Mouse (Mus musculus) embryonic facial prominence, embryonic 13.5 days (tissue): ENCODE data around the gene Cpvl. TPM values are rescaled to one million over a fixed set of nuclear protein-coding genes. Genes with fewer than 3 reads are reported as not detected.

Experiments used
- ATAC-seq: fragments of 200-750 bp; cut with Nextera tagmentation; 2 replicates; pipeline ENCODE4 v1.8.0; 2017; ENCODE audit warnings: low read depth; ENCODE audit not compliant: insufficient number of reproducible peaks, insufficient read depth, low FRiP score, low TSS enrichment
- H3K27ac ChIP-seq: fragments of 300-500 bp; sonication (generic); 2 replicates; pipeline ENCODE4 v1.5.1; 2015; ENCODE audit warnings: moderate library complexity, mild to moderate bottlenecking, inconsistent platforms
- H3K27me3 ChIP-seq: fragments of 300-500 bp; sonication (generic); 2 replicates; pipeline ENCODE4 v1.6.1; 2015; ENCODE audit warnings: mild to moderate bottlenecking, inconsistent platforms
- H3K36me3 ChIP-seq: fragments of 300-500 bp; sonication (generic); 2 replicates; pipeline ENCODE4 v1.6.1; 2015; ENCODE audit warnings: mild to moderate bottlenecking, inconsistent platforms
- H3K4me1 ChIP-seq: fragments of 300-500 bp; sonication (generic); 2 replicates; pipeline ENCODE4 v1.6.1; 2015; ENCODE audit warnings: inconsistent platforms
- H3K4me2 ChIP-seq: fragments of 300-500 bp; sonication (generic); 2 replicates; pipeline ENCODE4 v1.6.1; 2015; ENCODE audit warnings: moderate library complexity, mild to moderate bottlenecking, inconsistent platforms
- H3K4me3 ChIP-seq: fragments of 300-500 bp; sonication (generic); 2 replicates; pipeline ENCODE4 v1.5.1; 2015; ENCODE audit warnings: mild to moderate bottlenecking, inconsistent platforms
- H3K9ac ChIP-seq: fragments of 300-500 bp; sonication (generic); 2 replicates; pipeline ENCODE4 v1.6.1; 2015; ENCODE audit warnings: mild to moderate bottlenecking, inconsistent platforms
- H3K9me3 ChIP-seq: fragments of 300-500 bp; sonication (generic); 2 replicates; pipeline ENCODE4 v1.6.1; 2016; ENCODE audit warnings: inconsistent platforms
- WGBS: fragments of 180-500 bp; shearing (Covaris S2); methylation state at CpG from one replicate; pipeline ENCODE4 v1.1.7; 2015; ENCODE audit warnings: mixed read lengths; 5-methylcytosine and 5-hydroxymethylcytosine counted together
- polyA plus RNA-seq: library from polyadenylated mRNA; unstranded; fragments of >200 nt; fragmentation: Nextera tagmentation; extraction: Ambion mirVana; gene quantifications from 2 replicates; pipeline ENCODE4 v1.2.1, GENCODE M21; 2015

Gene Cpvl
- polyA plus RNA-seq, 1 experiment from 2014 or later, result 0.22 TPM

DNA sequence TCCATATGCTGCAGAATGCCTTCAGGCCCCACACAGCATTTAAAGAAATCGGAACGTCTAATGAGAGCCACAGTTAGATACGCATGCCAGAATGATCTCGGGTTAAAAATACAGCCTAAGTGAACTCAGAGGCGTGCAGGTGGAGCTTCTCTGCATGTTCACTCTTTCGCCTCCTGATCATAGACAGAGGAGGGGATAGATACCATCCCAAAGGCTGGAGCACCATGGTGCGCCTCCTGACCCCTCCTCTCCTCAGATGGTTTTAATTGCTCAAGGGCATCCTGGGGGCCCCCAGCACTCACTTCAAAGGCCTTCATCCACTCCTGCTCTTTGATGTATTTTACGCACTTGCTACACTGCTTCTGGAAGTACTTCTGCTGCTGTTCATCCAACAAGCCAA, 46.9 kb downstream of the Cpvl start:
- H3K27ac ChIP-seq, result no peak overlapping the region
- H3K9ac ChIP-seq, result no peak overlapping the region
- WGBS, result 20% methylated on average over 8 of the region's 8 CpGs
- no peaks in the 10 kb centered on the region for H3K9me3 ChIP-seq
- H3K27me3 ChIP-seq, result no peaks in the 10 kb centered on the region
- H3K36me3 ChIP-seq, result no peaks in the 10 kb centered on the region
- H3K4me2 ChIP-seq, result no peak overlapping the region
- H3K4me3 ChIP-seq, result no peak overlapping the region
- H3K4me1 ChIP-seq, result peaks cover 18% of the 10 kb centered on the region
- no peak for ATAC-seq

DNA sequence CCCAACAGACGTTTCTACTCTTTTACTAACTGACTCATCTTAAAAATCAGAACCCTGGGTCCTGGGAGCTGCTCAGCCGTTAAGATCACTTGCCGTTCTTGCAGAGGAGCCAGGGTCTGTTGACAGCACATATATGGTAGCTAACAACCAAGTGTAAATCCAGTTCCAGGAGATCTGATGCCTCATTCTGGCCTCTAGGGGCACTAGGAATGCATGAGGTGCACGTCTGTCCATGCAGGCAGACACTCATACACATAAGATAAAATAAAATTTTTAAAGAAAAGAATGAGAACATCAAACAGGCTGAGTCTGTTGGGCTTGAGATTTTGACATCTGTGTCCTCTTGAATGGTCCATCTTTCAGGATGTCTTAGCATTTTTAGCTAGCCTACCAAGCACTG, 48.6 kb downstream of the Cpvl start:
- WGBS, result 63% methylated on average over 4 of the region's 4 CpGs

DNA sequence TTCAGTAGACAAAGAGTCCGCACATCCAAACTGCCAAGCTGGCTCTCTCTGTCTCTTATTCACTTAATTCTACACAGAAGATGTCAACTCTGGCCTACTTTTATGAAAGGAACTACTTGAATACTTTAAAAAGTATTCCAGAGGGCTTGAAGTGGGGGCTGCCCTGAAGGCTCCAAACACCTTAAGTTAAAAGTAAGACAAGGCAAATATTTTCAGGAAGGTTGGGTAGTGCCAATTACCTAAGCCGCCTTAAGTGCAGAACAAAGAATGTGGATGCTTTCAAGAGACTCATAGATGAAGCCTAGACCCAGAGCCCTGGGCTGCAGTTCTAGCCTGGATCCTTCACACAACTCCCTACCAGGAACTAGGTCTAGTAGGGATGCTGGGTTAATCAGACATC, 52.3 kb downstream of the Cpvl start:
- Histone ChIP-seq H3K27me3 (no peaks in the 10 kb centered on the region), H3K36me3 (no peaks in the 10 kb centered on the region), H3K4me2 (no peak overlapping the region), H3K9ac (no peak overlapping the region), H3K27ac (no peak overlapping the region), H3K9me3 (no peaks in the 10 kb centered on the region), H3K4me3 (no peak overlapping the region), H3K4me1 (peaks cover 9% of the 10 kb centered on the region)
- WGBS, result 89% methylated on average over 2 of the region's 2 CpGs
- no peak for ATAC-seq

More for the DNA sequence above, 48.6 kb downstream of the Cpvl start:
- H3K4me3 ChIP-seq, result no peak overlapping the region
- H3K36me3 ChIP-seq, result no peaks in the 10 kb centered on the region
- no peak overlapping the region for H3K9ac ChIP-seq
- no peaks in the 10 kb centered on the region for H3K27me3 ChIP-seq
- ATAC-seq, result no peak
- H3K4me2 ChIP-seq, result no peak overlapping the region
- no peaks in the 10 kb centered on the region for H3K9me3 ChIP-seq
- H3K4me1 ChIP-seq, result peaks cover 18% of the 10 kb centered on the region
- H3K27ac ChIP-seq, result no peak overlapping the region

DNA sequence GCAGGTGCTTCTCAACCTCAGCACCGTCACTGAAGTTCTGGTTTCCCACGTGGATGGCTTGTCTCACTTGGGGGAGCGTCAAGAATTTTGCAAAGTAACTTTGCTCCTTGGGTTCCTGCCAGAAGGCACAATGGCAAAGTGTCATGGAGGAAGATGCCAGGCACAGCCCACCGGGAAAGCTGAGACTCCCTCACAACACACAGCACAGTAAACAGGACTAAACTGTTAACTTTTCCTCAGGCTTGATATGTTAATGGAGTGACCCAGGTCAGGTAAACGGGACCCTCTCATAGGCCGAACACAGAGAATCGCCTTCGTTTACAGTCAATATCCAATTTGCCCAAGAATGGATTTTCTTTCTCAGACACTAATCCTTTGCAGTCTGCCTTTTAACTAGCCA, 53.3 kb downstream of the Cpvl start:
- H3K9ac ChIP-seq, result no peak overlapping the region
- no peak for ATAC-seq
- 54% methylated on average over 8 of the region's 8 CpGs for WGBS
- H3K9me3 ChIP-seq, result no peaks in the 10 kb centered on the region
- H3K4me2 ChIP-seq, result no peak overlapping the region
- H3K4me1 ChIP-seq, result peaks cover 1% of the 10 kb centered on the region; the same call in 1 of the 2 replicates
- no peak overlapping the region for H3K4me3 ChIP-seq
- H3K27ac ChIP-seq, result no peak overlapping the region
- H3K27me3 ChIP-seq, result no peaks in the 10 kb centered on the region
- H3K36me3 ChIP-seq, result no peaks in the 10 kb centered on the region

DNA sequence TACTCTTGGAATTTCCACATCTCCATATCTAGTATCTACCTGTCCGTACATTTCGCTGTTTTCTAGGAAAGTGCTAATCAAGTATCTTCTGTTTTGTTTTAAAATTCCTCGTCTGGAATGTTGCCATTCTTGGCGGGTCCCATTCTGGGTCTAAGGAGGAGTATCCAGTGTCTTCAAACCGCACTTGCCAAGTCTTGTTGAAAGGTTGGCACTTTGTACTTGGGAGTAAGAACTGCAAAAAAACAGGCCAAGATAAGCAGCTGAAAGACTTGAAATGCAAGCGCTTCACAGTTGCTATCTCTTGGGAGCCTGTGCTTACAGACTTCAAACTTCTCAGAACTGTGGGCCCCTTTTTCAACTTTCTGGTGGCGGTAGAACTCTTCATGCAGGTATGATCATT, 58.4 kb downstream of the Cpvl start:
- no peak for ATAC-seq
- H3K9ac ChIP-seq, result no peak overlapping the region
- no peak overlapping the region for H3K27ac ChIP-seq
- H3K4me2 ChIP-seq, result no peak overlapping the region
- H3K4me1 ChIP-seq, result peaks cover 3% of the 10 kb centered on the region; the same call in 1 of the 2 replicates
- H3K4me3 ChIP-seq, result no peak overlapping the region
- H3K27me3 ChIP-seq, result no peaks in the 10 kb centered on the region
- no peaks in the 10 kb centered on the region for H3K36me3 ChIP-seq
- 70% methylated on average over 7 of the region's 7 CpGs for WGBS
- H3K9me3 ChIP-seq, result no peaks in the 10 kb centered on the region

DNA sequence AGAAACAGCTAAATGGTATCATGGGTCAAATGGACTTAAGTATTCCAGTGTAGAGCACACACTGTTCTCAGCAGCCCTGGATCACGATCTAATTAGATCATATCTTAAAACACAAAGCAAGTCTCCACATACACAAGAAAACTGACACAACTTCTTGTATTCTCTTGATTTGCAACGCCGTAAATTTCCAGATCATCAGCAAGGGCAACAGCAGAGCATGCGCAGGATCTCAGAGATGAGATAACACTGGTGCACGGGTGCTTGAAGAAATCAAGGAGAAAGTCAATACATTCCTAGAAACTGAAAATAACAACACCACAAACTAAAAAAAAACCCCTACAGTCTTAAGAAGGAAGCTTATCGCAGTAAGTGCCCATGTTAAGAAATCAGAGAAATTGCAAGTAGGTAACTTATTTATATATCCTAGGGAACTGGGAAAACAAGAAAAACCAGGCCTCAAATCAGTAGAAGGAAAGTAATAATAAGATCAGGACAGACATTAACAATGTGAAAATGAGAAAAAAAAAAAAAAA, 61.4 kb downstream of the Cpvl start:
- Histone ChIP-seq H3K36me3 (no peaks in the 10 kb centered on the region), H3K4me2 (no peak overlapping the region)
- 87% methylated on average over 6 of the region's 6 CpGs for WGBS

DNA sequence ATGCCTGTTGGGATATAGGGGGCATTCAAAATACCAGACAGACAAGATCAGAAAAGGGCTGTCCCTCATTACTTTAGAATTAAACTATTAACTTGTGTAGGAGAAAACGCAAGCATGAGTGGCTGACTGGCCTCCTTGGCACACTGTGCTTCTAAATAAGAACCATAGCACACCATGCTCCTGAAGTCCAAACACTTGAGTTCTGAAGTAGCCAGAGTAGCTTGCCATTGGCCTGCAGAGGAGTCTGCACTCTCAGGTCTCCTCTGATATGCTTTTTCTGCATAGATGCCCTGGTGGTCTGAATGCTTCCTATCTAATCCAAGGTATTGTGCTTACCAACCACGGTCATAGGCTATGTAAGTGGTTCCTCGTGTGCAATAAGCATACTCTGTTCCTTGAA, 63.1 kb downstream of the Cpvl start:
- Histone ChIP-seq H3K4me3 (no peak overlapping the region), H3K9me3 (no peaks in the 10 kb centered on the region), H3K4me1 (peaks cover 7% of the 10 kb centered on the region), H3K27ac (no peak overlapping the region), H3K36me3 (no peaks in the 10 kb centered on the region), H3K4me2 (no peak overlapping the region), H3K9ac (no peak overlapping the region), H3K27me3 (no peaks in the 10 kb centered on the region)
- no peak for ATAC-seq
- 76% methylated on average over 3 of the region's 3 CpGs for WGBS

More for the DNA sequence above, 61.4 kb downstream of the Cpvl start:
- no peak overlapping the region for H3K27ac ChIP-seq
- peaks cover 7% of the 10 kb centered on the region for H3K4me1 ChIP-seq
- no peak for ATAC-seq
- H3K9me3 ChIP-seq, result no peaks in the 10 kb centered on the region
- H3K9ac ChIP-seq, result no peak overlapping the region
- H3K4me3 ChIP-seq, result no peak overlapping the region
- no peaks in the 10 kb centered on the region for H3K27me3 ChIP-seq

DNA sequence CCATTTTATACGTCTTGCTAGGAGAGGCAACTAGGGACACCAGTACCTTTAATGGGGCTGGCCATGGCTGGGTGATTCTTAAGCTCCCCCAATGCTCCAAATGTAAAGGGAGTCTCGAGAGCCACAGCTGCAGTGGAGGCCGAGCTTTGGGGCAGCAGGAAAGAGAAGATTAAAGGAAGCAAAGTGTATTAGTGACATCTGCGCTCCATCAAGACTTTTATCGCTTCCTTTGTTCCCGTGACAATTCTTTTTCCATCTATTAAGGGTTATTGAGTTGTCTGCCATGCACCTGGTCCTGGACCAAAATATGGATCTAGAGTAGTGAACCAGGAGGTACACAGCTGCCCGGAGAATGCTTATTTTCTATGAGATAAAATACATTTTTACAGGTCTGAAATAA, 65.3 kb downstream of the Cpvl start:
- ATAC-seq, result no peak
- H3K4me2 ChIP-seq, result no peak overlapping the region
- no peaks in the 10 kb centered on the region for H3K9me3 ChIP-seq
- peaks cover 6% of the 10 kb centered on the region; the same call in 1 of the 2 replicates for H3K4me1 ChIP-seq
- no peaks in the 10 kb centered on the region for H3K36me3 ChIP-seq
- no peak overlapping the region for H3K4me3 ChIP-seq
- H3K9ac ChIP-seq, result no peak overlapping the region
- 24% methylated on average over 7 of the region's 7 CpGs for WGBS
- no peak overlapping the region for H3K27ac ChIP-seq
- H3K27me3 ChIP-seq, result no peaks in the 10 kb centered on the region

DNA sequence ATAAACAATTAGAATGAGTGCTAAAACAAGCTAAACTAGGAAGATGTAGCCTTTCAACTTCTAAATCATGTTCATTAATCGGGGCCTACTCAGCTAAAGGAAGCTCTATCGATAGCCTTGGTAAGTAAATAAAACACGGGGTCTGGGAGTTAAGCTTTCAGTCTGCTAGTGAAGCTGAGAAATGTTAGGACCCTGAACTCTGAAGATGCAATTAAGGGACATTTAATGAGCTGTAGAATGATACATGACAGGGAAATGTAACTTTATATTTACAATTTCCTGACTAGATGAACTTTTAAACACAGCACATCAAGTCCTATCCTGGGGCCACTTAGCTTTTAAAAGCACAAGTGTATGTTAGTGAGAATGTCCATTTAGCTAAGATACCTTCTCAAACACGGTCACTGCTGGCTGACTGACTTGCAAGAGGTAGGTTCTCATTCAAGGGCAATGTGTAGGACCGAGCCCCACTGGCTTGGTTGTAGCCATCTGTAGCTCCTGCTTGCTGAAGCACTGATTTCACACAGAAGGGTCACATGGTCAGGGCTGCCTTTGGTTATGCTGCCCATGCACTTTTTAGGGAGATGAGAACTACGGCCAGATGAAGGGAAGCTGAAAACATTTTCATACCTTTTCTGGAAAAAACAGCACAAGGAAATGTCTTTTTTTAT, 66.2 kb downstream of the Cpvl start:
- H3K9me3 ChIP-seq, result no peaks in the 10 kb centered on the region
- H3K27ac ChIP-seq, result no peak overlapping the region
- H3K4me1 ChIP-seq, result peaks cover 12% of the 10 kb centered on the region; the same call in 1 of the 2 replicates
- H3K4me2 ChIP-seq, result no peak overlapping the region
- H3K36me3 ChIP-seq, result no peaks in the 10 kb centered on the region
- no peak overlapping the region for H3K4me3 ChIP-seq
- ATAC-seq, result no peak
- 65% methylated on average over 6 of the region's 6 CpGs for WGBS
- H3K27me3 ChIP-seq, result no peaks in the 10 kb centered on the region
- H3K9ac ChIP-seq, result no peak overlapping the region

DNA sequence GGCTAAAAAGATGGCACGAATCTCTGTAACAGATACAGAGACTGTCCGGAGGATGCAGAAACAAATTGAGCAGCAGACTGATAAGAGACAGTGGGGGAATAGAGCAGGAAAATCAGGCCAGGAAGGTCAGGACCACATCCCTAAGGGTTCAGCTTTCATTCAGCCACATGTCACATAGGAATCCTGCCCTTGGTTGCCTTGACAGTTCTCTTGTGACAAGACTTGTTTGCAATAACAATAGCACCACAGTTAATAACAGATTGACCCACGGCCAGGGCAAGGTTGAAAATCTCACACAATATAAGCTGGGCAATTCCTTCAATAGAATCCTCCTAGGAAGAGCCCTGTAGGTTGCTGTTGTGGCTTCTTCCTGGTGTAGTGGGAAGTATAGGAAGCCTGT, 68.5 kb downstream of the Cpvl start:
- WGBS, result 34% methylated on average over 3 of the region's 3 CpGs
- H3K4me1 ChIP-seq, result peaks cover 20% of the 10 kb centered on the region
- ATAC-seq, result no peak

DNA sequence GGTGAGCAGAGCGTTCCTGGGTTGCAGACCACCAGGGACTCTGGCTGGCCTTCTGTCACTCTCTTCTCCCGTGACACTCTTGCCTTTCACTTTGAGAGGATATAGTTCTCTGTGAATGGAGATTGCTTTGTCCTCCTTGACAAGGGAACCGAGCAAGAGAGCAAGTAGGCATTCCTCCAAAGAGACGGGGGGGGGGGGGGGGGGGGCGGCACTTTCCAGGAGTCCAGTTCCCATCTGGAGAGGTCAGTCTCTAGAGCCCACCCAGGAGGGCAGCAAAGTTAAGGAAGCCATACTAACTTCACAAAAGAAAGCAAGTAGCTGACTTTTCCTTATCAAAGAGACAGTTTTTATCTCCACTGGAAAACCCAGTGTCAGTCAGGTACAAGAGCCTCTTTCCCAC, 69.0 kb downstream of the Cpvl start:
- no peak for ATAC-seq
- peaks cover 25% of the 10 kb centered on the region for H3K4me1 ChIP-seq
- WGBS, result 43% methylated on average over 4 of the region's 5 CpGs

More for the DNA sequence above, 68.5 kb downstream of the Cpvl start:
- no peak overlapping the region for H3K27ac ChIP-seq
- no peaks in the 10 kb centered on the region for H3K9me3 ChIP-seq
- no peak overlapping the region for H3K9ac ChIP-seq
- H3K4me2 ChIP-seq, result no peak overlapping the region
- no peaks in the 10 kb centered on the region for H3K36me3 ChIP-seq
- no peaks in the 10 kb centered on the region for H3K27me3 ChIP-seq
- no peak overlapping the region for H3K4me3 ChIP-seq

DNA sequence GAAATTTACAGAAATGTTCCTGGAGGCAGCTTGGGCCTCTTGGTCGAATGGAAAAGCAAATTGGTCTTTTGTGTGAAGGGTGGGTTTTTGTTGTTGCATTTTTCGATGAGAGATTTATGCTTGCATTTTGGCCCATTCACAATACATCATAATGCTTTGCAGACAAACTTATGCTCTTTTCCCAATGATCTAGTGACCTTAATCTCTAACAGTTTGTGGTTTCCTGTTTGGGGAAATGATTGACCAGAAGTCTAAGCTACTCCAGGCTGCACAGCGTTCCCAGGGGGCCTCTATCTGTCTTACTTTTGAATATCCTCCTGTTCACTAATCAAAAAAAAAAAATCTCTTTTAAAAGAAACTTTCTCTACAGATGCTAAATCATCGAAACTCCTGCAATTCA, 71.6 kb downstream of the Cpvl start:
- H3K9ac ChIP-seq, result no peak overlapping the region
- H3K36me3 ChIP-seq, result no peaks in the 10 kb centered on the region
- no peak overlapping the region for H3K27ac ChIP-seq
- no peak overlapping the region for H3K4me3 ChIP-seq
- no peaks in the 10 kb centered on the region for H3K27me3 ChIP-seq
- no peaks in the 10 kb centered on the region for H3K9me3 ChIP-seq
- no peak for ATAC-seq
- peaks cover 24% of the 10 kb centered on the region; the same call in 1 of the 2 replicates for H3K4me1 ChIP-seq
- WGBS, result 44% methylated on average over 4 of the region's 4 CpGs
- no peak overlapping the region for H3K4me2 ChIP-seq

More for the DNA sequence above, 69.0 kb downstream of the Cpvl start:
- Histone ChIP-seq H3K36me3 (no peaks in the 10 kb centered on the region), H3K4me2 (no peak overlapping the region), H3K27ac (no peak overlapping the region), H3K9me3 (no peaks in the 10 kb centered on the region), H3K27me3 (no peaks in the 10 kb centered on the region), H3K4me3 (no peak overlapping the region), H3K9ac (no peak overlapping the region)
